Mouse (Mus musculus) ES-E14 (cell line): ENCODE measurements at regions not wholly inside any gene's neighbourhood (a gene's known extent, or its start where the extent isn't known, plus 50 kb on each side); places are given as distances from the start of the nearest gene placed in this dataset.

ENCODE experiments used
- CHD2 ChIP-seq: IDR thresholded peaks from 2 replicates; pipeline ENCODE4 v1.6.1; 2014; ENCODE audit warnings: mild to moderate bottlenecking, low read depth, low read length, inconsistent platforms
- HCFC1 ChIP-seq: IDR thresholded peaks from 2 replicates; pipeline ENCODE4 v1.6.1; 2012; ENCODE audit warnings: low read length, inconsistent platforms, borderline replicate concordance; ENCODE audit not compliant: insufficient read depth
- MAFK ChIP-seq: IDR thresholded peaks from 2 replicates; pipeline ENCODE4 v1.6.1; 2014; ENCODE audit warnings: mild to moderate bottlenecking, low read depth, low read length, inconsistent platforms; ENCODE audit not compliant: insufficient read depth
- ZC3H11A ChIP-seq: IDR thresholded peaks from 2 replicates; pipeline ENCODE4 v1.6.1; 2012; ENCODE audit warnings: low read depth, mild to moderate bottlenecking, inconsistent platforms, low read length, borderline replicate concordance
- ZNF384 ChIP-seq: IDR thresholded peaks from 2 replicates; pipeline ENCODE4 v1.6.1; 2012; ENCODE audit warnings: low read depth, low read length, inconsistent platforms

GRCm38 (mm10) chr10:38458424-38458823 lies 363.2 kb downstream of the Rfpl4b start:
- TF ChIP-seq CHD2 (no peak), ZNF384 (no peak), HCFC1 (no peak), MAFK (no peak), ZC3H11A (no peak)
